Mouse (Mus musculus) embryonic fibroblast, embryonic 13.5 days (primary cell): ENCODE results near the gene Uhrf1bp1.

ENCODE experiments used
- CTCF ChIP-seq: IDR thresholded peaks from 2 replicates; pipeline ENCODE4 v1.5.1; 2011; ENCODE audit warnings: mild to moderate bottlenecking, control low read depth, low read length, moderate library complexity, borderline replicate concordance; ENCODE audit not compliant: insufficient read depth
- POLR2A ChIP-seq: IDR thresholded peaks from 2 replicates; pipeline ENCODE4 v1.6.1; 2011; ENCODE audit warnings: low read depth, mild to moderate bottlenecking, control low read depth, low read length, moderate library complexity

DNA sequence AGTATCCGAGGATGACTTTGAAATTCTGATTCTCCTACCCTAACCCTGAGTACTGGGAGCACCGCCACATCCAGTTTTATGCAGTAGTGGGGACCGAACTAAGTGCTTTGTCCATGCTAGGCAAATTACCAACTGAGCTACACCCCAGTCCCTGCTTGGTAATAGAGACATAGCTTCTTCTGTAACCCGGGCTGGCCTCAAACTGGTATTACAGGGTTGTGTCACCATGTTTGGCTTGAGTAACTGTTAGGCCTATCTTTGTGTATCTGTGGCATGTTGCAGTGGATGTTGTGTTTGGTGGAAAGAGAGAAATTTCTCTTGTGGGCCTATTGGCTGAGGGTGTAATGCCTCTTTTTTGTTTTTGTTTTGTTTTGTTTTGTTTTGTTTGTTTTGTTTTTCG is 74.0 kb downstream of the Uhrf1bp1 start:
- TF ChIP-seq CTCF (no peak), POLR2A (no peak)
